Mouse (Mus musculus): Measurements from ENCODE around the gene Gsx2.

Gene Gsx2

DNA sequence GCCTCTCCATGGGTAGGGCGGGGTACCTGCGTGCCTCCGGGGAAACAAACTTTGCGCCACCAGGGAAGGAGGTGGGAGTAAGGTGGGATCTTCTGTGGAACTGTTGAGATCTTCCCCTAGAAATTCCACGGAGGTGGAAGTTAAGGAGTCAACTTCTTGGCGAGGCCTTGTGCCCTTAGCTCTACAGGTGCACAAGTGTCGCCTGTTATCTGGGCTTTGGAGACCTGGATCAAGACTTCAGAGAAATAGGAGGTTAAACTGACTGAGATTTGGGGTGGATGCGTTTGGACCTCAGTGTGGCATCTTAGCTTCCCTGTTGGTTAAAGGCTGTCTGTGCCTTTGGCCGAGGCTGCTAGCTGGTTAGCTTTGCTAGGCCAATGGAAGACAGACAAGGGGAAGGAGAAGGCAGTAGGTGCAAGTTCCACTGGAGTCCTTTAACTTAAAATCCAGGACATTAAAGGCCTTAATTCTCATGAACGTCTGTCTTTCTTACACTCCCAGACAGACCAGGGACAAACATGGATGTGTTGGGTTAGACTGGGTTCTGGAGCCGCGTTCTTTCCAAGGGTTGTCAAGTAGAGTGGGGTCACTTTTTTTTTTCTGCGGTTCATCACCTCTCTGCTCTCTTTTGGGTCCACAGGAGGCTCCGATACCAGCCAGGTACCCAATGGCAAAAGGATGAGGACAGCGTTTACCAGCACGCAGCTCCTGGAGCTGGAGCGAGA is 1.1 kb downstream of the Gsx2 start:
- DNase-seq (ENCODE audit: low read depth, low spot score): no peak

DNA sequence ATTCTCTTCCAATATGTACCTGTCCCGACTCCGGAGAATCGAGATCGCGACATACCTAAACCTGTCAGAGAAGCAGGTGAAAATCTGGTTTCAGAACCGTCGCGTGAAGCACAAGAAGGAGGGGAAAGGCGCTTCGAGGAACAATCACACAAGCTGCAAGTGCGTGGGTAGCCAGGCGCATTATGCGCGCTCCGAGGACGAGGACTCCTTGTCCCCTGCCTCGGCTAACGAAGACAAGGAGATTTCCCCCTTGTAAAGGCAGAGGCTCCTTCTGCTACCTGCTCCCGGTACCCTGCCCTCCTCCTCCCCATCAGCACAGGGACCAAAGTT is 1.6 kb downstream of the Gsx2 start:
- no peak for DNase-seq (ENCODE audit: low read depth, low spot score)

DNA sequence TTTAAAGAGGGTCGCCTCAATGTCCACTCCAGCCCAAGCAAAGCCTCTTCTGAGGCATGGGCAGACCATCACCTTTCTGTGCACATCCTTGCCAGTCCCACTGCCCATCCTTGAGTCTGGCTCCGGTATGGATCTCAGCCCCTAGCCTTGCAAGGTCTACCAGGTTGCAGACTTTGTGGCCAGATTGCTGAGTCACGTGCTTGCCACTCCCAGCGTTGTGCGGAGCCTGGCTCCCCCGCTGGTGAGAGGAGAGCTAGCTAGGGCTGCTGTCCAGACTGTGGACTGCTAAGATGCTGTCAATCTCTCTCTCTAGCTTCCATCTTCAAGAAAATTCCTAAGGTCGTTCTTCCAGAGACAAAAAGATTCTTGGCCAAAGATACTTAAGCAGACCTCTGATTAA is 4.2 kb downstream of the Gsx2 start:
- DNase-seq (ENCODE audit: low read depth, low spot score): no peak

DNA sequence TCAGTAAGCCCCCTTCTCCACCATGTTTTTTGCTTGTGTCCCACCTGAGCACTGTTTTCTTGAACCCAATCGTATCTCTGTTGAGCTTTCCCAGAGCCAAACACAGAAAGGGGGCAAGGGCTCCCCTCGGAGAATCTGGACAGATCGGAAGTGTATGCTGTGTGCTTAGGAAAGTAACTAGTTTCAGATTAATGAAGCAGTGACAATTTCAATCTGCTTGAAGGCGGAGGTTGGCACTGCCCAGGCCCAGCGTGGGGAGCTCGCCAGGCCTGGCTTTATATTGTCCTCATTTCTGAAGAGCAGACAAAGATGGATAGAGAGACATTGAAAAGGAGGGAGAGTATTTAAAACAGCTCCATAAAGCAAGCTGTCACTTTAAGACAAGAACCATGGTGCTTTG is 7.0 kb downstream of the Gsx2 start:
- DNase-seq (ENCODE audit: low read depth, low spot score): no peak

DNA sequence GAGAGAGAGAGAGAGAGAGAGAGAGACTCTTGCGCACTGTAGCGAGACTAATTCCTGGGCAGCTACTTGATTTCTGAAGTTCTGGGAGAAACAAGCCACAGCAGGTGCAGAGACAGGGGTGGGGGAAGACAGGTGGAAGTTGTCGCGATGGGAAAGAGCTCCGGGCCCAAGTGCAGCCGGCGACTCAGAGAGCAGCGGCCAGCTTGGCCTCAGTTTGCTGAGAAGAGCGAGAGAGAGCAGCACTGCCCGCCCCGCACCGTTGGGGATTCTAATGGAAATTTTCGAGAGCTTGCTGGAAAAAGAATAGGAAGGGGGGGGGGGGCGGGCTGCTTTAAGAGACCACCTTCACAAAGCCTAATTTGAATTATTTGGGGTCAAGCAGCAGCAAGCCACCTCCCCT is 7.7 kb downstream of the Gsx2 start:
- no peak for DNase-seq (ENCODE audit: low read depth, low spot score)

DNA sequence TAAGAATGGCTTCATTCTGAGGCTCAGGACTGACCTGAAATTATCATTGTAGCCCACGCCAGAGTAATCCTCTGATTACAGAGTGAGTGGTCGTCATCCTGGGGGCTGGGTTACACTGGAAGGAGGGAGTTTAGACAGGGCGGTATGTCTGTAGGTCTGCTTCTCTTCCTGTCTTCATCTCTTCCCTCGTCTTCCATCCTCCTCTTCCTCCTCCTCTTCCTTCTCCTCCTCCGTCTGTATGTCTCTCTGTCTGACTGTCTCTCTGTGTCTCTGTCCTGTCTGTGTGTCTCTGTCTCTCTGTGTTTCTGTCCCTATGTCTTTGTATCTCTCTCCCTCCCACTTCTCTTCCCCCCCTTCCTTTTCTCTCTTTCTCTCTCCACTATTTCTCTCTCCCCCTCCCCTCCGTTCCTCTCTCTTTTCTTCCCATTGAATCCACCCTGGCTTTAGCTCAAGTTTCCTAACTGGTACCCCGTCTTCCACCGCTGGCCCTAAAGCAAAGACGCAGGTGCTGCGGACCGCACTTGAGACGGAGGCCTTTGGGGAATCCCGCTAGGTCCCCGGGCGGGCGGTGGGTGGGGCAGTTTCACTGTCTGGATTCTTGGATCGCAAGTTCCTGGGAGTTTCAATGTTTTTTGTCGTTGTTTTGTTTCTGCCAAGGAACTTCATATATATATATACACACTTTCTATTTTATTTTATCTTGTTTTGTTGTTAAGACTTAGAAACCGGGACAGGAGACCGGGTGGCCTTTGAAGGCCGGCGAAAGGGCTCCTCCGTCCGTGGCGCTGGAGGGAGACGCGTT is 8.4 kb downstream of the Gsx2 start:
- no peak for DNase-seq (ENCODE audit: low read depth, low spot score)

DNA sequence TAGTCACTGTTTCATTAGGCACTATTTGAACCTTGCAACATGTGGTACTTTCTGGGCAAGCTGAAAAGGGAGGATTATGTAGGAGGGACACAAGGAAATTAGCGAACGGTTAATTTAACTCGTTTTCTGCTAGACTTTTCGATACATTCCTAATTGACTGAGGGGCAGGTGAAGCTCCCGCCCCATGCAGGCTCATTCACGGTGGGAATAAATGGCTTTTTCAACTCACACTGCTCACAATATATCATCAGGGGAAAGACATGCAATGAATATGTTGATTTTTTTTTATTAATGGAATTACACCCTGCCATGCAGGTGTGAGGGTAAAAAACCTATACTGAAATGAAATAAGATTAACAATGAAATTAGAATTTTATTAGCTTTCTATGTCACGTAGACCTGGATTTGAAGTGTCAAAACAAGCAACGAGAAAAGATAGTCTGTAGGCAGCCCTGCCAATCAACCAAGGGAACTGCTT is 9.0 kb downstream of the Gsx2 start:
- no peak for DNase-seq (ENCODE audit: low read depth, low spot score)

DNA sequence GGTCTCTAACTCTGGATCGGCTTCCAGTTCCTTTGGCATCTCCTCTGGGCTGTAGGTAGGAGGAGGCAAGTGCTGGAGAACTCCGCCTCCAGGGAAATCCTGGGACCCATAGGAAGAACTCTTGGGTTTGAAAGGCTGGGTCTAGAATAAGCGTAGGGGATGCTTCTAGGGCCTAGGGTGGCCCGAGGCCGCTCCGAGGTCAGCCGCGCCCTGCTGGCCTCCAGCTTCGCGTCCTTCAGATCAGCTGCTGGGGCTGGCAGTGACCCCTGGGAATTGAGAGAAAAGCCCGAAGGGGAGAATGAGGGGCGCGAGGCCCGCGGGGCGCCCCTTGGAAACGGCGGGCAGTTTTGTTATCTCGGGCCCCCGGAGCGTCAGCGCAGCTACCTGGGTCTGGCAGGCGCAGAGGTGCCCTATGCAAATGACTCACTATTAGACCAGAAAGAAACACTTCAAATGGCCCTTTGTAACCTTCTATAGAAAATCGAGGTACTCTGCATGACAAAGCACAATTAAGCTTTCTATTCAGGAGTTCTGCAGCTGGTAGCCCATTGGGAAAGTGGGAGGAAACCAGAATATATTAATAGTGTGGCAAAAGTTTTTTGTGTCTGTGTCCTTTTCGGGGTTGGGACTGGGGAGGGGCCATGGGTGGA is 9.6 kb downstream of the Gsx2 start:
- no peak for DNase-seq (ENCODE audit: low read depth, low spot score)

DNA sequence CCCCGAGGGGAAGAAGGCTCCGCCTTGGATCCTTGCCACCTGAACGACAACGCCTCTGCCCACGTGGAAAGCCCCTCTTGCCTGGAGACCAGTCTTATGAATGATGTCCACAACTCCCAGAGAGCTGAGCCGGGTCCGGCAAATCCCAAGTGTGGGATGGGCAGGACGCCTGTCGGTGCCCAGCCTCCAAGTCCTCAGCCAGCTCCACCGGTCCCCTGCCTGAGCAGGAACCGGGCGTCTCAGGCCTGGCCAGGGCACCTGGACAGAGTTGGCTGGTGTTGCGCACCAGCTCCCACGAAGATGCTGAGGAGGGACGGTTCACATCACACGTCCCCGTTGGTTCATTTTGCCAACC is 10.1 kb downstream of the Gsx2 start:
- DNase-seq (ENCODE audit: low read depth, low spot score): no peak

DNA sequence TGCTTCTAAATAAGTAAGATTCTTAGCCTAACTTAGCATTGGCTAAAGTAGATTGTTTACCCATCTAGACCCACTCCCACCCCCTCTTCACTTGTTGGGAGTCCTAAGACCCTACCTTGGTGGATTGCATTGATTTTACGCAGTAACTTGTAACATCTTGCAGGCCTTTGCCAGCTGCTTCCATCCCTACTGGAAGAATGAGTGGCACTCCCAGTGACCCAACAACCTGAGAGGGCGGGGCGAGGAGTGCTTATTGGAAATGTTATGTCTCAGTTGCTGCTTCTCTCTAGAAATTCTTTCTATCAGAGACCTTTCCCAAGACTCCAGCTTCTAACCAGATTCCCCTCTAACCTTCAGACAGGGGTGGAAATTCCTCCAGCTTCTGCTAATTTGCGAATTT is 10.5 kb downstream of the Gsx2 start:
- DNase-seq (ENCODE audit: low read depth, low spot score): no peak

DNA sequence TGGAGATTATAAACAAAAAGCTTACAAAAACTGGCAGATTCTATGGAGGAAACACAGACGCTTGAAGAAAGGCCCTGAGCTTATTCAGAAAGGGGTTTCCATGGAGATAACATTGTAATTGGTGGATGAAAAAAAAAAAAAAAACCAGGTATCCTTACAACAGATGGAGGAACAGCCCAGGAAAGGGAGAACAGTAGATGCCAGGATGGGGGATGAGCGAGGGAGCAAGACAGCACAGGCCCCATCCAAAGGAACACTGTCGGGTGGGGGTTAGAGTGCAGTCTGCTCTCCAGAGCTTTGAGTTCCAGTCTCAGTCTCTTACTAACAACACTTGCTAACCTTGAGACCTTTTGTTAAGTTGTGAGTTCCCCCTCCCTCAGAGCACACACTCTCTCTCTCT is 31.1 kb downstream of the Gsx2 start:
- no peak for DNase-seq (ENCODE audit: low read depth, low spot score)

DNA sequence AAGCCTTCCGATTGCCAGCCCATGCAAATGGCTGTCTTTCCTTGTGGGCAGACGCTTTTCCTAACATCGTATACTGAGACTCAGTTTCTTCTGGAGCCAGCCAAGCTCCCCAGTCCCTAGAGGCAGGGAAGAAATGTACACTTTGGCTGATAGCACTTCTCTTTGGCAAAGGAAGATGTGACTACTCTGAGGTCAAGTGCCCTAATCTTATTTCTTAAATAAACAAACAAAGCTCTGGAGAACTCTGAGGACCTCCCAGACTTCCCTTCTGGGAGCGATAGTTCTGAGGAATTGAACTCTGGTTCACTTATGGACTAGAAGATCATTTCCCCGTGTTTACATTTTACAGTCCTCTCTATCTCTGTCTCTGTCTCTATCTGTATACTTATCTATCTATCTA is 34.0 kb downstream of the Gsx2 start:
- DNase-seq (ENCODE audit: low read depth, low spot score): no peak

DNA sequence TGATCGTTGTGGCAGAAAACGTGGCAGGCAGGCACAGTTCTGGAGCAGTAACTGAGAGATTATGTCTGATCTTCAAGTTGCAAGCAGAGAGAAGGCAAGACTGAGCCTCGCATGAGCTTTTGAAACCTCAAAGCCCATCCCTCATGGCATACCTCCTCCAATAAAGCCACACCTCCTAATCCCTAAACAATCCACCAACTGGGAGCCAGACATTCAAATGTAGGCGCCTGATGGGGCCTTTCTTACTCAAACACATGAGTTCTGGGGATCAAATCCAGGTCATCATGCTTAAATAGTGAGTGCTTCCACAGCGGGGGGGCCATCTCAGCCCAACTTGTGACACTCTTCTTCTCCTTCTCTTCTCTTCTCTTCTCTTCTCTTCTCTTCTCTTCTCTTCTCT is 36.4 kb downstream of the Gsx2 start:
- no peak for DNase-seq (ENCODE audit: low read depth, low spot score)

DNA sequence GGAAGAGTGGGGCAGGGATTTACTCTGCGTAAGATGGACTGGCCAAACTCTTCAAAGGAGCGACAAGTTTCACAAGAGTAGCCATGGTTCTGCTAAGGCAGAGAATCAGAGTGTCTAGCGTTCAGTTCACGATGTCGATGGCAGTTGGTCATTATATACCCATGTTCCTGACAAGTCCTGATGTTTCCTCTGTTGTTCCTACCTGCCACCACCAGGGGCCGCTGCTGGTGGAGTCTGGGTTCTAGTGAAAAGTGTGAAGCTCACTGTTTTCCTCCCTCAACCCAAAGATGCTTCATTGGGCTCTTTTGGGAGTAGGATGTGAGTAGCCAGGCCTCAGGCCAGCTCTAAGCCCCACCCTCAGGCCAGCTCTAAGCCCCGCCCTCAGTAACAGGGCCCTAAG is 43.4 kb downstream of the Gsx2 start:
- peak; percentile 30 for DNase-seq (ENCODE audit: low read depth, low spot score)

DNA sequence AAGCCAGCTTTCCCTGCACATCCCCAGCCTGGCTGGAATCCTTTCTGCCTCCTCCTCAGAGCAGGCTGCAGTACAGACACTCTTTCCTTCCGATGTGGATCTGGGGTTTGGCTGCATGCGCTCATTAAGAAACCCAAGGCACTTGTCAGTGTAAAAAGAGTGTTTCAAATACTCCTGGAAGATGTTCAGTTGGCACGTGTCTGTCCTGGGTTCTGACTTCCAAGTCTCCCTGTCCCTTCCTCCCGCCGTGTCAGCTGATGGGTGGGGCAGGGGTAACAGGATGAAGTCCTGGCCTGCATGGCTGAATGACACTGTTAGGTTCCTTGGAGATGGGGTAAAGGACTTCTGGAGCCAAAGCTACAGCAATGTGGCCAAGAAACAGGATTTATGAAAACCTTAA is 46.2 kb downstream of the Gsx2 start:
- no peak for DNase-seq (ENCODE audit: low read depth, low spot score)
